Mouse (Mus musculus): ENCODE measurements around the gene Otop3. TPM values are rescaled to one million over a fixed set of nuclear protein-coding genes. Genes with fewer than 3 reads are reported as not detected.

The Otop3 gene
- polyA plus RNA-seq, 1 experiment from 2014 or later: 2.1 TPM

DNA sequence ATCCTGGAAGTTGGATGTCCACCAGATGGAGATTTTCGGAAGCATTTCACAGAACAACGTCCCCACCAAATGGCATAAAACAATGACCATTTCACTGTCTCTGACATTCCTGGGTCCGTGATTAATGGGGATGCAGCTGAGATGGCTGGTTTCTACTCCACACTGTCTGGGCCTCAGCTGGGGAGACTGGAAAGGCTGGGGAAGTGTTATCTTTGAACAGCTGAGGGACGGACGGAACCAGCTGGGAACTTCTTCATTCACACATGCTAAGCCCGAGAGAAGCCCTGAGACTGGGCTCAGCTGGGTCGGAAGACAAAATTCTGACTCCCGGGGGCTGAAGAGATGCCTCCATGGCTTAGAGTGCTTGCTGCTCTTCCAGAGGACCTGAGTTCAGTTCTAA lies 36.8 kb downstream of the Otop3 start:
- H3K36me3 ChIP-seq: no peaks in the 10 kb centered on the region
- no peak overlapping the region for H3K27ac ChIP-seq (replicated peaks)
- H3K4me1 ChIP-seq (replicated peaks): peaks cover 26% of the 10 kb centered on the region
- no peaks in the 10 kb centered on the region for H3K9me3 ChIP-seq
- no peak overlapping the region for H3K4me3 ChIP-seq
- 33% methylated on average over 8 of the region's 8 CpGs for WGBS
- H3K9ac ChIP-seq: no peak overlapping the region
- peaks cover 60% of the 10 kb centered on the region for H3K27me3 ChIP-seq
- no peak for ATAC-seq (ENCODE audit: low read depth)
- no peak overlapping the region for H3K4me2 ChIP-seq

DNA sequence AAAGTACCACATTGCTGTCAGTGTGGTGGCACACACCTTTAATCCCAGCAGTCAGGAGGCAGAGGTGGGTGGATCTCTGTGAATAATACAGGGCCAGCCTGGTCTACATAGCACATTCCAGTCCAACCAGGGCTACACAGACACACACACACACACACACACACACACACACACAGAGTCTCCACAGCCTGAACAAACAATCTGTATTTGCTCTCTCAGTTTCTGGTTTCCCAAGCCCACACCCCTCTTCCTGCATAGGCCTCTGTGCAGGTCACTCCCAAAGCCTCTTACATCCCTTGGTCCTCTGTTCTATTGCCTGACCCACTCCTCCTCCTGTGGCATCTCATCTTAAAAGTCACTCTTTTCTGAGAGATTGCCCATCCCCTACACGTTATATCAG lies 37.5 kb downstream of the Otop3 start:
- Histone ChIP-seq H3K36me3 (no peaks in the 10 kb centered on the region), H3K4me3 (no peak overlapping the region), H3K4me1 (replicated peaks) (peaks cover 20% of the 10 kb centered on the region), H3K9me3 (no peaks in the 10 kb centered on the region), H3K9ac (no peak overlapping the region), H3K4me2 (no peak overlapping the region), H3K27me3 (peaks cover 60% of the 10 kb centered on the region), H3K27ac (replicated peaks) (no peak overlapping the region)
- ATAC-seq (ENCODE audit: low read depth): no peak
- WGBS: 72% methylated on average over 1 of the region's 1 CpGs

DNA sequence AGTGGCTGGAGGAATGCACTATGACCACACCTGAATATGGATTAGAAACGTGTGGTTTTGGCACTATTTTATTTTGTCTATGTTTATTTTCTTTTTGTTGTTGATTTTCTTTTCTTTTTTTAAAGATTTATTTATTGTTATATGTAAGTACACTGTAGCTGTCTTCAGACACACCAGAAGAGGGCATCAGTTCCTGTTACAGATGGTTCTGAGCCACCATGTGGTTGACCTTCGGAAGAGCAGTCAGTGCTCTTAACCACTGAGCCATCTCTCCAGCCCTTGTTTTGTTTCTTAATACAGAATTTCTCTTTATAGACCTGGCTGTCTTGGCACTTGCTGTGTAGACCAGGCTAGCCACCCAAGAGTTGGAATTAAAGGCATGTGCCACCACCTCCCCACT lies 38.2 kb downstream of the Otop3 start:
- Histone ChIP-seq H3K36me3 (no peaks in the 10 kb centered on the region), H3K27me3 (peaks cover 60% of the 10 kb centered on the region), H3K9ac (no peak overlapping the region), H3K4me1 (replicated peaks) (peaks cover 17% of the 10 kb centered on the region), H3K4me3 (no peak overlapping the region), H3K9me3 (no peaks in the 10 kb centered on the region), H3K27ac (replicated peaks) (no peak overlapping the region), H3K4me2 (no peak overlapping the region)
- 54% methylated on average over 2 of the region's 2 CpGs for WGBS
- no peak for ATAC-seq (ENCODE audit: low read depth)

DNA sequence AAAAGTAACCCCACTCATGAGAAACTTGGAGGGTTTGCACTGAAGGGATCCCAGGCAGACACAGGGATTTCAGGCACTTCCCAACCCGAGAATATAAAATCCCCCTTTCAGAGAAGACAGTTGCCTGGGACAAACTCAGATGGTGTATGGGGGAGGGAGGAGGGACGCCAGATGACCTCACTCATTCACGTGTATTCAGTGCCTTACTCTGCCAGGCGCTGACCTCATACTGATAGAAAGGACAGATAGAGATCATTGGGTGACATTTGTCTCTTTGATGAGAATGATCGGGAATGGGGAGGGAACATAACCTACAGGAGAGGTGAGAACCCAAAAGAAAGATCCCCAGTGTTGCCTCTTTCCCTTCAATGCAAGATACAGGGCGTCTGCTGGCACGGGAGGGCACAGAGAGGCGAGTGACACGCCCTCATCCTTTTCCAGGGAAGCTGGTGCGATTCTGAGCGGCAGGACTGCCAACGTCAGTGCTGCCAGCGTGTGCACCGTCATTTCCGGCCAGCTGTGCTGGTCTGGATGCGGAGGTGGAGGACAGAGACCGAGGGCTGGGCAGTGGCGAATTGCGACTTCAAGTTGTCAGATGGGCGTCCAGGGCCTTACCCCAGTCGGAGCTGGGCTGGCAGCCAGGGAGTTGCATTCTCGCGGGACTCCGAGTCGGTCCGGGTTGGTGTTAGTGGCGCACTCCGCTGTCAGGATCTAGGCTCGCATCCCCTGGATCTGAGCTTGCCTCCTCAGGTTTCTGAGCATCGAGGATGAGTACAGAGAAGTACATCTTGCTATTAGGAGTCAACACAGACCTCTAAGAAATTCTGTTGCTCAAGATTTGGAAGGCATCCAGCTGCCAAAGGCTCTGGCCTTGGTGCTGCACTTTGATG lies 39.5 kb downstream of the Otop3 start:
- H3K4me2 ChIP-seq: peak overlapping the region; percentile 70
- peaks cover 16% of the 10 kb centered on the region for H3K4me1 ChIP-seq (replicated peaks)
- no peaks in the 10 kb centered on the region for H3K9me3 ChIP-seq
- ATAC-seq (ENCODE audit: low read depth): peak; percentile 71
- peak overlapping the region; percentile 57 for H3K27ac ChIP-seq (replicated peaks)
- no peaks in the 10 kb centered on the region for H3K36me3 ChIP-seq
- peak overlapping the region; percentile 75 for H3K9ac ChIP-seq
- H3K27me3 ChIP-seq: peaks cover 51% of the 10 kb centered on the region
- 2% methylated on average over 30 of the region's 30 CpGs for WGBS
- H3K4me3 ChIP-seq: peak overlapping the region; percentile 46

DNA sequence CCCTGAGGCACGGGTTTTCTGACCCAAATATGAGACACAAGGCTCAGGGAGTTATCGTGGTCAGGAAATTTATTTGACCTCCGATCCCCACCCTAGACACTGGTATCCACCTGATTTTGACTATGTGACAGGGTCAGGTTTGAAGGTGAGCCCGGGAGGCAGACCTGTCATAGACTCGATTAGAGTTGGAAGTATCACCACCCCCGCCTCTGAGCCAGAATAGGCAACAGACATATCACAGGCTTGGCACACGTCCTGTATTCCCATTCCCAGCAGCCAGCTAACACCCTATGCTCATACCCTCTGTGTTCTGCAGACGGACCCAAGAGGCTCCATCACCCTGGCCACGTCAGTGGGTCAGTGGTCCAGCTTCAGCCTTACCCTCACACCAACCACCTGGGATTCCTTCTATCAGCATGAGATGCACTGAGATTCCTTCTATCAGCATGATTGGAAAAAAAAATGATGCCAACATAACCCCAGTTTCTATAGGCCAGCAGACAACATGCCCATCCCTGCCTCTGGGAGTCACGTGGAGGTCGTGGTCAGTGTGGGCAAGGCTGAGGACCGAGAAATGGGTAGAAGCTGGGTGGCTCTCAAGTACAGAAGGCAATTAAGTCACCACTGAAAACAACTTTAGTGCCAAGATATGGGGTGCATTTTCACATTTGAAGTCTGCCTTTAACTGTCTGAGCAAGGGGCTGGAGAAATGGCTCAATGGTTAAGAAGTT lies 40.3 kb downstream of the Otop3 start:
- Histone ChIP-seq H3K4me3 (peak overlapping the region; percentile 46), H3K9me3 (no peaks in the 10 kb centered on the region), H3K27me3 (peaks cover 45% of the 10 kb centered on the region), H3K4me2 (peak overlapping the region; percentile 70), H3K9ac (peak overlapping the region; percentile 75), H3K4me1 (replicated peaks) (peaks cover 16% of the 10 kb centered on the region), H3K27ac (replicated peaks) (peak overlapping the region; percentile 57), H3K36me3 (no peaks in the 10 kb centered on the region)
- WGBS: 68% methylated on average over 12 of the region's 12 CpGs
- peak; percentile 12; the same call in 1 of the 2 replicates for ATAC-seq (ENCODE audit: low read depth)

DNA sequence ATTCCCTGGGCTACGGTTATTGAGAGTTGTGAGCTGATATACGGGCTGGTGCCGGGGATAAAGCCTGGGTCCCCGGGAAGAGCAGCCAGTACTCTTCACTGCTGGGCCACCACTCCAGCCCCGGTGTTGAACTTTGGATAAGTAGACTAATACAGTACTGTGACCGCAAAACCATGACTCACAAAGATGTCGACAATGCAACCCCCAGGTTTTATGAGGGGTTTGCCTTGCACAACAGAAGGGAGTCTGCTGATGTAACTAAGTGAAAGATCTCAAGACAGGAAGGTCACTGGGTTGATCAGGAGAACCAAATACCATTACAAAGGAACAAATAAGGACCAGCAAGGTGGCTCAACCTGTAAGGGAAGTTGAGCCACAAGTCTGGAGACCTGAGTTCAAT lies 42.2 kb downstream of the Otop3 start:
- H3K4me2 ChIP-seq: no peak overlapping the region
- no peak overlapping the region for H3K4me3 ChIP-seq
- ATAC-seq (ENCODE audit: low read depth): no peak
- peaks cover 34% of the 10 kb centered on the region for H3K27me3 ChIP-seq
- no peaks in the 10 kb centered on the region for H3K9me3 ChIP-seq
- no peak overlapping the region for H3K27ac ChIP-seq (replicated peaks)
- H3K36me3 ChIP-seq: no peaks in the 10 kb centered on the region
- WGBS: 61% methylated on average over 7 of the region's 7 CpGs
- H3K9ac ChIP-seq: no peak overlapping the region
- peaks cover 19% of the 10 kb centered on the region for H3K4me1 ChIP-seq (replicated peaks)

DNA sequence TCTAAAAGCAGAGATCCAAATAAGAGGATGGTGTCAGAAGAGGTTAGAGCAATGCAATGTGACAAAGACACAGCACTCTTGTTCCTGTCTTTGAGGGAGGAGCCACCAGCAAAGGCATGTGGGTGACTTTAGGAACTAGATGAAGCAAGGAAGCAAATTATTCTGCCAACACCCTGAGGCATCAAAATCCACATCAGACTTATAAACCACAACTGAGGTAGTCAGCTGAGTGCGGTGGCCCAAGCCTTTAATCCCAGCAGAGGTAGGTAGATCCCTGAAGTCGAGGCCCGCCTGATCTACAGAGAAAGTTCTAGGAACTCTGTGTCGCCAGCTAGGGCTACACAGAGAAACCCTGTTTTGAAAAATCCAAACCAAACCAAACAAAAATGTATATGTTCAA lies 42.7 kb downstream of the Otop3 start:
- WGBS: 87% methylated on average over 4 of the region's 4 CpGs
- Histone ChIP-seq H3K4me3 (no peak overlapping the region), H3K36me3 (no peaks in the 10 kb centered on the region), H3K27ac (replicated peaks) (no peak overlapping the region), H3K4me2 (no peak overlapping the region), H3K9ac (no peak overlapping the region), H3K27me3 (peaks cover 30% of the 10 kb centered on the region), H3K9me3 (no peaks in the 10 kb centered on the region), H3K4me1 (replicated peaks) (peaks cover 19% of the 10 kb centered on the region)
- ATAC-seq (ENCODE audit: low read depth): no peak

DNA sequence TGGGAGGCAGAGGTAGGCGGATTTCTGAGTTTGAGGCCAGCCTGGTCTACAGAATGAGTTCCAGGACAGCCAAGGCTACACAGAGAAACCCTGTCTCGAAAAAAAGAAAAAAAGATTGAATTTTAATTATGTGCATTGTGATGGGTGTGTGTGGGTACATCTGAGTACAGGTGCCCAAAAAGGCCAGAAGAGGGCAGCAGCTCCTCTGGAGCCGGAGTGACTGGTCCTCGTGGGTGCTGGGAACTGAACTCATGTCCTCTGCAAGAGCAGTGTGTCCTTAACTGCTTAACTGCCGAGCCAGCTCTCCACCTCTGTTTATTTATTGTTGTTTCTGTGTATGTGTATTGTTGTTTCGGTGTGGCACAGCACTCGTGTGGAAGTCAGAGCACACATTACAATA lies 43.3 kb downstream of the Otop3 start:
- Histone ChIP-seq H3K36me3 (no peaks in the 10 kb centered on the region), H3K27me3 (peaks cover 26% of the 10 kb centered on the region), H3K4me1 (replicated peaks) (peaks cover 24% of the 10 kb centered on the region), H3K27ac (replicated peaks) (no peak overlapping the region), H3K9me3 (no peaks in the 10 kb centered on the region), H3K9ac (no peak overlapping the region), H3K4me3 (no peak overlapping the region), H3K4me2 (no peak overlapping the region)
- ATAC-seq (ENCODE audit: low read depth): no peak
- 86% methylated on average over 7 of the region's 7 CpGs for WGBS

DNA sequence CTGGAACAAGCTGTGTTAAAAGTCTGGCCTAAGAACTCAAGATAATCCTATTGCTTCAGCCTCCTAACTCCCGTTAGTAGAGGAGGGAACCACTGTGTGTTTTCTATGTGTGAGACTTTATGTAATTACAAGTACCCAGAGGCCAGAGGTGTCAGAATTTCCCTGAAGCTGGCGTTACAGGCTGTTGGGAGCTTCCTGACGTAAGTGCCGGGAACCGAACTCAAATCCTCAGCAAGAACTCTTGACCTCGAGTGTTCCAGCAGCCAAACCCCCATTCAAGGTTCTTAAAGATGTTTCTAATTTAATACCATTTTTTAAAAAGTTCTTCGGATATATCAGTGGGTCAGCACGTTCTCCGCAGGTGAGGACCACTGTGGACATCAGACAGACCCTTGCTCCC lies 46.7 kb downstream of the Otop3 start:
- Histone ChIP-seq H3K4me1 (replicated peaks) (peaks cover 43% of the 10 kb centered on the region), H3K9me3 (no peaks in the 10 kb centered on the region), H3K27me3 (no peaks in the 10 kb centered on the region; the same call in 1 of the 2 replicates), H3K36me3 (no peaks in the 10 kb centered on the region), H3K4me3 (peak overlapping the region; percentile 86), H3K4me2 (peak overlapping the region; percentile 93), H3K27ac (replicated peaks) (peak overlapping the region; percentile 97; the same call in 1 of the 2 replicates), H3K9ac (no peak overlapping the region)
- no peak for ATAC-seq (ENCODE audit: low read depth)
- WGBS: 19% methylated on average over 9 of the region's 9 CpGs

DNA sequence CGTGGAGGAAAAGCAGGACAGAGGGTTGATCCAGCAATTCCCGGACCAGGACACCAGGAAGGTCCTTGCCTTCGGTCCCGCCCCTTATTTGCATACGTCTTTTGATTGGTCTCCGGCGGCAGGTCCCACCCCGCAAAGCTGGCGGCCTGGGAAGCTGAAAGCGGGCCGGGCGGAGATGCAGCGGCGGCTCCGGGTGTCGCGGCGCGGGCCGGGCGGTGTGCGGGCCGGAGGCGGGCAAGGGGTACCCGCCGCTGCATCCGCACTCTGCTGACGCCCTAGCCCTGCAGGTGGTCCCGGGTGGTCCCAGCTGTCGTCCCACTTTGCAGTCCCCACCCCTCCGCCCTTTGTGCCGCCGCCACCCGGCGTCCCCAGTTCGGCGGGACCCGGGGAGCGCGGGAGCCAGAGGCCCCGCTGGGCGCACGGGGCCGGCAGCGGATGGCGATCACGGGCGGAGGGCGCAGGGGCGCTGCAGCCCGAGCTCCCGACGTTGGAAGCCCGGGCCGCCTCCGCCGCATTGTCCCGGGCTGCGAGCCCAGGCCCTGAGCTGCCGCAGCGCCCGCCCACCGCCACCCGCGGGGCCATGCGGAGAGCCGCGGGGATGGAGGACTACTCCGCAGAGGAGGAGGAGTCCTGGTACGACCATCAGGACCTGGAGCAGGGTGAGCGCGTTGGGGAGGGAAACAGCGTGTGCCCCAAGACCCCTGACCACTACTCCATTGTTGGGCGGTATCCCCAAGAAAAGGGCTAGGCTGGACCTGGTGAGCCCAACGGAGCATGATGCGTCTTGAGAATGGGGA lies 47.4 kb downstream of the Otop3 start, which contains the start of gene Cdr2l:
Cdr2l (plus strand) TSS at position 174 of the 797 bp plus-strand sequence.
- under 1% methylated on average over 72 of the region's 76 CpGs for WGBS

DNA sequence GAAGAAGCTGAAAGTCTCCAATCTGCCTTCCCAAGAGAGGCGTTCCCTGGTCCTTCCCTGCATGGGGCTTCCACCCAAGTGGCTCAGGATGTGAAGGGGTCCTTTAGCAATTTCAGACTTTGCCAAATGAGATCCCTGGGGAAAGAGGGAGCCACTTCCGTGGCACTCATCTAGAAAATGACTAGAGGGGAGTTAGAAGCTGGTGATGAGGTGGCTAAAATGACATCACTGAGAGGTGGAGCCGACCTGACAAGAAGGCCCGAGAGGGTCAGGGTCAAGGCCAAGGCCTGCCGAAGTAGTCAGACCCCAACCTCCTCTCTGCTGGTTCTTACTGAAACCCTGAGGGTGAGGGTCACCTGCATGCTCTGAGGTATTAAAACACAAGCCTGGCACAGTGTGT lies 48.4 kb downstream of the Otop3 start:
- H3K4me2 ChIP-seq: peak overlapping the region; percentile 93
- no peak for ATAC-seq (ENCODE audit: low read depth)
- H3K27me3 ChIP-seq: no peaks in the 10 kb centered on the region
- peaks cover 55% of the 10 kb centered on the region for H3K4me1 ChIP-seq (replicated peaks)
- H3K9ac ChIP-seq: peak overlapping the region; percentile 96
- no peaks in the 10 kb centered on the region for H3K9me3 ChIP-seq
- H3K27ac ChIP-seq (replicated peaks): peak overlapping the region; percentile 97
- 9% methylated on average over 5 of the region's 5 CpGs for WGBS
- no peaks in the 10 kb centered on the region for H3K36me3 ChIP-seq
- H3K4me3 ChIP-seq: peak overlapping the region; percentile 86

More for the DNA sequence above, 47.4 kb downstream of the Otop3 start, which contains the start of gene Cdr2l:
- Histone ChIP-seq H3K27ac (replicated peaks) (peak within 1 kb of the TSS; percentile 97), H3K36me3 (no peaks in the 10 kb centered on the region), H3K9me3 (no peaks in the 10 kb centered on the region), H3K4me3 (peak within 1 kb of the TSS; percentile 86), H3K9ac (peak within 1 kb of the TSS; percentile 96), H3K4me1 (replicated peaks) (peaks cover 48% of the 10 kb centered on the region), H3K27me3 (no peaks in the 10 kb centered on the region), H3K4me2 (peak within 1 kb of the TSS; percentile 93)
- peak; percentile 90 for ATAC-seq (ENCODE audit: low read depth)
